In the genomic region with DNA sequence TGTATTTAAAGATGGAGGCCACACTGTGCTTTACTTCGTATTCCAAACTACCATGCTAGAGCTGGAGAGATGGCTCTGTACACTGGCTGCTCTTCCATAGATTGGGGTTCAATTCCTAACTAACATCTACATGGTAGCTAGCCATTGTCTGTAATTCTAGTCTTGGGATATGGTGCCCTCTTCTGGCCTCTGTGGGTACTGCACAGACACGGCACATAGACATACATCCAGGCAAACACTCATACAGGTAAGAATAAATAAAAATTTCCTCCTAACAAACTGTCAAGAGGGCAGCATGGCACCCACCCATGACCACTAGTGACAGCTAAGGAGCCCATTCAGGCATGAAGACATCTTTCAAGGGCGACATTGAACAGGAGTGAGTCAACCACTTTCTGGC, we compare ENCODE assay signal across 8 mouse cellular contexts. TPM values are rescaled to one million over a fixed set of nuclear protein-coding genes. Genes with fewer than 3 reads are reported as not detected.
DNase-seq lines count a peak whose midpoint lies in the region; ATAC-seq and TF ChIP-seq lines count a peak whose summit lies in the region.

No protein-coding gene starts in this region.

- 18% methylated on average over 3 of the region's 3 CpGs for WGBS in heart, postnatal 0 days
- 21% methylated on average over 3 of the region's 3 CpGs for WGBS in liver, embryonic 13.5 days (ENCODE audit: insufficient replicate concordance)
- 27% methylated on average over 3 of the region's 3 CpGs for WGBS in neural tube, embryonic 11.5 days

- peaks cover 62% of the 10 kb centered on the region for H3K36me3 ChIP-seq in heart, postnatal 0 days (replicated peaks; ENCODE audit: control insufficient read depth, insufficient read depth, low read length)
- peaks cover 80% of the 10 kb centered on the region for H3K36me3 ChIP-seq in liver, embryonic 13.5 days
- peaks cover 15% of the 10 kb centered on the region for H3K36me3 ChIP-seq in neural tube, embryonic 11.5 days (ENCODE audit: control insufficient read depth, insufficient read depth, low read length)

- H3K27ac ChIP-seq in heart, postnatal 0 days (ENCODE audit: low read depth): no peak overlapping the region
- H3K27ac ChIP-seq in liver, embryonic 13.5 days: no peak overlapping the region
- no peak overlapping the region for H3K27ac ChIP-seq in neural tube, embryonic 11.5 days (ENCODE audit: low read depth, low read length)

- no peaks in the 10 kb centered on the region for H3K9me3 ChIP-seq in heart, postnatal 0 days (replicated peaks; ENCODE audit: control insufficient read depth, low read length)
- H3K9me3 ChIP-seq in liver, embryonic 13.5 days (replicated peaks): no peaks in the 10 kb centered on the region
- H3K9me3 ChIP-seq in neural tube, embryonic 11.5 days (ENCODE audit: control insufficient read depth, low read length): no peaks in the 10 kb centered on the region

- H3K4me2 ChIP-seq in heart, postnatal 0 days (ENCODE audit: low read depth, low read length): no peak overlapping the region
- no peak overlapping the region for H3K4me2 ChIP-seq in liver, embryonic 13.5 days
- no peak overlapping the region for H3K4me2 ChIP-seq in neural tube, embryonic 11.5 days (ENCODE audit: low read depth)

- no peaks in the 10 kb centered on the region for H3K4me1 ChIP-seq in heart, postnatal 0 days (ENCODE audit: control insufficient read depth, insufficient read depth)
- no peaks in the 10 kb centered on the region for H3K4me1 ChIP-seq in liver, embryonic 13.5 days (replicated peaks)
- no peaks in the 10 kb centered on the region for H3K4me1 ChIP-seq in neural tube, embryonic 11.5 days (ENCODE audit: control insufficient read depth, insufficient read depth, low read length)

- peak; percentile 31; the same call in 1 of the 2 replicates for ATAC-seq in heart, postnatal 0 days (ENCODE audit: insufficient read depth, low read depth)
- ATAC-seq in liver, embryonic 13.5 days (ENCODE audit: low read depth): peak; percentile 24; the same call in 1 of the 2 replicates
- ATAC-seq in neural tube, embryonic 11.5 days (ENCODE audit: insufficient read depth, low FRiP score, low TSS enrichment): 0 out of 2 replicates have a peak, but pooled peaks have one; percentile 17

- no peaks in the 10 kb centered on the region for H3K27me3 ChIP-seq in heart, postnatal 0 days (ENCODE audit: control insufficient read depth, insufficient read depth, low read length)
- H3K27me3 ChIP-seq in liver, embryonic 13.5 days: no peaks in the 10 kb centered on the region
- H3K27me3 ChIP-seq in neural tube, embryonic 11.5 days (ENCODE audit: control insufficient read depth, insufficient read depth, low read length): no peaks in the 10 kb centered on the region

- H3K4me3 ChIP-seq in heart, postnatal 0 days (ENCODE audit: low read depth, low read length): no peak overlapping the region
- H3K4me3 ChIP-seq in liver, embryonic 13.5 days (replicated peaks): no peak overlapping the region
- H3K4me3 ChIP-seq in neural tube, embryonic 11.5 days (ENCODE audit: low read depth, low read length): no peak overlapping the region

- no peak for TF ChIP-seq EP300 in heart, postnatal 0 days (IDR thresholded peaks at IDR 0.05; ENCODE audit: low read depth)

- peak; percentile 82 for DNase-seq in CD4-positive, CD25-positive, alpha-beta regulatory T cell, adult 2 months (ENCODE audit: low read depth, low spot score)
- DNase-seq in adrenal gland, postnatal 10 days: peak; percentile 85
- DNase-seq in embryo, embryonic 11.5 days (ENCODE audit: low read depth, low spot score): peak; percentile 60
- DNase-seq in heart, postnatal 0 days (ENCODE audit: low spot score): peak; percentile 60
- peak; percentile 83 for DNase-seq in kidney, postnatal 14 days
- DNase-seq in liver, embryonic 13.5 days: peak; percentile 53
- DNase-seq in neural tube, embryonic 11.5 days (ENCODE audit: low spot score): peak; percentile 76
- peak; percentile 89 for DNase-seq in testis, postnatal 10 days (ENCODE audit: low spot score)

- no peak overlapping the region for H3K9ac ChIP-seq in heart, postnatal 0 days (replicated peaks; ENCODE audit: low read depth, low read length)
- no peak overlapping the region for H3K9ac ChIP-seq in liver, embryonic 13.5 days
- H3K9ac ChIP-seq in neural tube, embryonic 11.5 days (ENCODE audit: low read length): no peak overlapping the region

- TF ChIP-seq CTCF in heart, postnatal 0 days (IDR thresholded peaks at IDR 0.05; ENCODE audit: low read depth): peak; percentile 92

RNA-seq across cellular contexts. Expression of a gene that starts 12.0 kb away (rescaled TPM):
- 1 to 10 TPM; 3.0 to 4.7 TPM for total RNA-seq in adrenal gland, postnatal 10 days (2021)
- 0.85 and 8.2 TPM in 2 replicates for total RNA-seq in heart, postnatal 0 days (2014; rRNA removed; ENCODE audit: low replicate concordance)
- polyA plus RNA-seq in heart, postnatal 0 days (2015; fragmentation: Nextera tagmentation; extraction: Ambion mirVana): 1.6 and 2.2 TPM in 2 replicates
- polyA plus RNA-seq in liver, embryonic 13.5 days (2015; fragmentation: Nextera tagmentation; extraction: Ambion mirVana): 1.4 and 1.6 TPM in 2 replicates
- 1.9 and 2.2 TPM in 2 replicates for polyA plus RNA-seq in neural tube, embryonic 11.5 days (2014; fragmentation: Nextera tagmentation; extraction: Ambion mirVana)

RNA-seq across cellular contexts. Expression of a gene that starts 13.6 kb away (rescaled TPM):
- total RNA-seq in adrenal gland, postnatal 10 days (2021): 10 to 100 TPM; 19.2 to 19.9 TPM
- total RNA-seq in heart, postnatal 0 days (2014; rRNA removed; ENCODE audit: low replicate concordance): 29.2 and 62.3 TPM in 2 replicates
- 22.0 and 22.6 TPM in 2 replicates for polyA plus RNA-seq in heart, postnatal 0 days (2015; fragmentation: Nextera tagmentation; extraction: Ambion mirVana)
- polyA plus RNA-seq in liver, embryonic 13.5 days (2015; fragmentation: Nextera tagmentation; extraction: Ambion mirVana): 13.4 and 16.1 TPM in 2 replicates
- polyA plus RNA-seq in neural tube, embryonic 11.5 days (2014; fragmentation: Nextera tagmentation; extraction: Ambion mirVana): 28.8 and 31.2 TPM in 2 replicates

RNA-seq across cellular contexts. Expression of a gene that starts 27.4 kb away (rescaled TPM):
- total RNA-seq in adrenal gland, postnatal 10 days (2021): 100 to 1,000 TPM; 170 to 173 TPM
- 148 and 154 TPM in 2 replicates for total RNA-seq in heart, postnatal 0 days (2014; rRNA removed; ENCODE audit: low replicate concordance)
- polyA plus RNA-seq in heart, postnatal 0 days (2015; fragmentation: Nextera tagmentation; extraction: Ambion mirVana): 217 and 226 TPM in 2 replicates
- 273 and 316 TPM in 2 replicates for polyA plus RNA-seq in liver, embryonic 13.5 days (2015; fragmentation: Nextera tagmentation; extraction: Ambion mirVana)
- 506 and 551 TPM in 2 replicates for polyA plus RNA-seq in neural tube, embryonic 11.5 days (2014; fragmentation: Nextera tagmentation; extraction: Ambion mirVana)

RNA-seq across cellular contexts. Expression of a gene that starts 35.8 kb away (rescaled TPM):
- total RNA-seq in adrenal gland, postnatal 10 days (2021): not detected
- not detected in 2 replicates for total RNA-seq in heart, postnatal 0 days (2014; rRNA removed; ENCODE audit: low replicate concordance)
- polyA plus RNA-seq in heart, postnatal 0 days (2015; fragmentation: Nextera tagmentation; extraction: Ambion mirVana): not detected in 2 replicates
- polyA plus RNA-seq in liver, embryonic 13.5 days (2015; fragmentation: Nextera tagmentation; extraction: Ambion mirVana): not detected in 2 replicates
- not detected in 2 replicates for polyA plus RNA-seq in neural tube, embryonic 11.5 days (2014; fragmentation: Nextera tagmentation; extraction: Ambion mirVana)

RNA-seq across cellular contexts. Expression of a gene that starts 35.9 kb away (rescaled TPM):
- not detected for total RNA-seq in adrenal gland, postnatal 10 days (2021)
- total RNA-seq in heart, postnatal 0 days (2014; rRNA removed; ENCODE audit: low replicate concordance): not detected in 2 replicates
- polyA plus RNA-seq in heart, postnatal 0 days (2015; fragmentation: Nextera tagmentation; extraction: Ambion mirVana): not detected in 2 replicates
- not detected in 2 replicates for polyA plus RNA-seq in liver, embryonic 13.5 days (2015; fragmentation: Nextera tagmentation; extraction: Ambion mirVana)
- polyA plus RNA-seq in neural tube, embryonic 11.5 days (2014; fragmentation: Nextera tagmentation; extraction: Ambion mirVana): 0.34 and 0.66 TPM in 2 replicates
